Mouse (Mus musculus) embryonic facial prominence, embryonic 14.5 days (tissue): ENCODE data around the gene Clca3b. TPM values are rescaled to one million over a fixed set of nuclear protein-coding genes. Genes with fewer than 3 reads are reported as not detected.
A peak's percentile ranks its signal among the peaks of the same experiment; 100 is the strongest.
"Not testable (repeated sequence)": the region's sequence is repeated elsewhere in the genome, so short reads cannot be mapped to it uniquely, and the experiment has no call there.

ENCODE experiments used
- ATAC-seq: fragments of 200-750 bp; cut with Nextera tagmentation; 2 replicates; pipeline ENCODE4 v1.8.0; 2017; ENCODE audit warnings: low read depth, moderate number of reproducible peaks, moderate TSS enrichment
- DNase-seq: peaks from one replicate; pipeline ENCODE4 v3.0.0-alpha.2; 2015; ENCODE audit warnings: low spot score
- H3K27ac ChIP-seq: fragments of 300-500 bp; sonication (generic); replicated peaks from 2 replicates; pipeline ENCODE4 v1.5.1; 2014; ENCODE audit warnings: low read depth, mild to moderate bottlenecking, low read length, moderate library complexity
- H3K27me3 ChIP-seq: fragments of 300-500 bp; sonication (generic); replicated peaks from 2 replicates; pipeline ENCODE4 v1.6.1; 2014; ENCODE audit warnings: low read length; ENCODE audit not compliant: control insufficient read depth, insufficient read depth
- H3K36me3 ChIP-seq: fragments of 300-500 bp; sonication (generic); 2 replicates; pipeline ENCODE4 v1.6.1; 2014; ENCODE audit warnings: low read length, mixed read lengths; ENCODE audit not compliant: control insufficient read depth, insufficient read depth
- H3K4me1 ChIP-seq: fragments of 300-500 bp; sonication (generic); 2 replicates; pipeline ENCODE4 v1.6.1; 2014; ENCODE audit warnings: antibody characterized with exemption, low read length; ENCODE audit not compliant: control insufficient read depth, insufficient read depth
- H3K4me2 ChIP-seq: fragments of 300-500 bp; sonication (generic); 2 replicates; pipeline ENCODE4 v1.6.1; 2014; ENCODE audit warnings: low read depth, mild to moderate bottlenecking, low read length, moderate library complexity, mixed read lengths
- H3K4me3 ChIP-seq: fragments of 300-500 bp; sonication (generic); 2 replicates; pipeline ENCODE4 v1.5.1; 2014; ENCODE audit warnings: low read depth, mild to moderate bottlenecking, low read length
- H3K9ac ChIP-seq: fragments of 300-500 bp; sonication (generic); 2 replicates; pipeline ENCODE4 v1.6.1; 2014; ENCODE audit warnings: low read depth, mild to moderate bottlenecking, low read length, moderate library complexity, mixed read lengths
- H3K9me3 ChIP-seq: fragments of 300-500 bp; sonication (generic); 2 replicates; pipeline ENCODE4 v1.6.1; 2016; ENCODE audit warnings: low read length; ENCODE audit not compliant: control insufficient read depth
- WGBS: fragments of 180-500 bp; shearing (Covaris S2); extraction: QIAGEN DNeasy Blood & Tissue Kit; methylation state at CpG from one replicate; pipeline ENCODE4 v1.1.7; 2014; 5-methylcytosine and 5-hydroxymethylcytosine counted together
- polyA plus RNA-seq: library from polyadenylated mRNA; unstranded; fragments of >200 nt; fragmentation: Nextera tagmentation; extraction: Ambion mirVana; gene quantifications from 2 replicates; pipeline ENCODE4 v1.2.1, GENCODE M21; 2014

Gene Clca3b
- polyA plus RNA-seq = 0.20 and 0.28 TPM in 2 replicates

DNA sequence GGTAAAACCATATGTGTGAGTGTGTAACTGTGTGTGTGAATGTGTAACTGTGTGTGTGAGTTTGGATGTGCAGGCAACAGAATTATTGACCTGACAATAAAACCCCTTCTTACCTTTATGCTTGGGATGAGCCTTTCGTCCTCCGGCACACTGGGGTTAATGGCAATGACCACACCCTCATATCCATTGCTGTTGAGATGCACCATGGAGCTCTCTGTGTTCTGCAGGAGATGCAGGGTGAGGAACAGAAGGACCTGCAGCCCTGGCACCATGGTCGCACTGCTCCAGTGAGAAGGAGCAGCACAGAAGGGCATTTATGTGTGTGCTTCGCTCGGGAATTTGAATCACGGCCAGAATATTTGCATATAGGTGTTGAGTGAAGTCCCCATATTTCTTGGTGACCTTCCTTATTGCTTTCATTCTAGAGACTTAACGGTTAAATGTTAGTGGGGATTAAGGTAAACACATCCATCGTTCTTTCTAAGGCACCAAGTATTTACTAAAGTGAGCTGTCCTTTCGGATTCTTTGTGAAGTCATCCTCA, at the start of gene Clca3b:
Gene Clca3b (minus strand): TSS at position 344 of the 543 bp plus-strand sequence.
- not testable (repeated sequence) for H3K4me3 ChIP-seq, H3K27me3 ChIP-seq, ATAC-seq, H3K36me3 ChIP-seq, H3K27ac ChIP-seq, H3K4me1 ChIP-seq, H3K9ac ChIP-seq, H3K4me2 ChIP-seq, DNase-seq, H3K9me3 ChIP-seq
- 79% methylated on average over 8 of the region's 9 CpGs for WGBS

DNA sequence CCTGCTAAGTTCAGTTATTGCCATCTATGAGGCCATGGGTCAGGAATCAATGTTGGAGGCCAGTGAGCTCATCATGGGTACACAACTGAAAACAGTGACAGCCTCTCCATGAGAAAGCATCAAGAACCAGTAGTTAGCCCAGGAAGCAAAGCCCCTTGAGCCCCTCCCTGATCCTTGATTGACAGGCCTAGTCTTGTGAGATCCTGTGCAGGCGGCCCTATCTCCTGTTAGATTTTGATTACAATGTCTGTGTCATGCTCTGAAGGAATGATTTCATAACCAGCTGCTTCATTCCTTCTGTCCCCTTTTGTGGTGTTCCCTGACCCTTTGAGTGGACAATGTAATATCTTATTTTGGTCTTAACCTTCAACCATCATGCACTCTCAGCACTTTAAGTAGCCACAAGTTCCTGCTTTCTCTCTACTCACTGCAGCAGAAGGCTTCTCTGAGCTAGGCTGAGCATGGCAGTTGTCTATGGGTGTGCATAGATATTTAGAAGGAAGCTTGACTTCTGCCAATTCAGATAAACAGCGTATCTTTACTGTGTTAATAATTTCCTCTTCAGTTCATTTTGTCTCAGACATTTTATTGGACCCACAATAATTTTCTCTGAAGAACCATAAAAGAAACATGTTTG, 48.0 kb upstream of the Clca3b start:
- ATAC-seq = no peak
- DNase-seq = no peak
- no peak overlapping the region for H3K4me2 ChIP-seq
- no peak overlapping the region for H3K9ac ChIP-seq
- H3K36me3 ChIP-seq = no peaks in the 10 kb centered on the region
- no peak overlapping the region for H3K4me3 ChIP-seq
- H3K9me3 ChIP-seq = no peaks in the 10 kb centered on the region
- no peak overlapping the region for H3K27ac ChIP-seq
- no peaks in the 10 kb centered on the region for H3K4me1 ChIP-seq
- no peaks in the 10 kb centered on the region for H3K27me3 ChIP-seq
- WGBS = 85% methylated on average over 2 of the region's 2 CpGs

DNA sequence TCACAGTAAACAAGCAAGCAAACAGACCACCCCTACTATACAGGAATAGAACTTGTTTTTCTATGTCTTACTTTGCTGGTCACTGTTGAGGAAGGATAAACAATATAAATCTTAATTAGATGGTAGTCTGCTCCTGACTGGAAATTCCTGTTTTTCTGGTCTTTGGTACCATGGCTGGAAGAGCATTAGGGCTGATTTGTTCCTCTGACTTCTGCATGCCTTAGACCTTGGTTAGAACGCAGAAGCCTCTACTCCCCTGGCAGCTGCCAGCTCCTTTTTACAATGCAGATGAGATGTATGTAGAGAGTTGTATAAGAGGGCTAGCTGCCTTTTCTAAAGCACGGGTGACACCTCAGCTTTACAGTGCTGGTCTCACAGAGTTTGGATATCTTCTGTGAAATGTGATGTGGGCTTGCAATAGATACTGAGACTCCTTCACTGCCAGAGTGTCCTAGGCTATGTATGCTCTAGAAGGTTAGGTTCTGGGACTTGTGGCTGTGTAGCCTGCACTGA, 41.1 kb upstream of the Clca3b start:
- H3K9ac ChIP-seq = no peak overlapping the region
- no peaks in the 10 kb centered on the region for H3K27me3 ChIP-seq
- 61% methylated on average over 2 of the region's 2 CpGs for WGBS
- H3K9me3 ChIP-seq = no peaks in the 10 kb centered on the region
- no peaks in the 10 kb centered on the region for H3K36me3 ChIP-seq
- ATAC-seq (no peak; the same call in 1 of the 2 replicates), DNase-seq (peak; percentile 11)
- H3K4me3 ChIP-seq = no peak overlapping the region
- H3K4me1 ChIP-seq = no peaks in the 10 kb centered on the region
- no peak overlapping the region for H3K4me2 ChIP-seq
- H3K27ac ChIP-seq = no peak overlapping the region

DNA sequence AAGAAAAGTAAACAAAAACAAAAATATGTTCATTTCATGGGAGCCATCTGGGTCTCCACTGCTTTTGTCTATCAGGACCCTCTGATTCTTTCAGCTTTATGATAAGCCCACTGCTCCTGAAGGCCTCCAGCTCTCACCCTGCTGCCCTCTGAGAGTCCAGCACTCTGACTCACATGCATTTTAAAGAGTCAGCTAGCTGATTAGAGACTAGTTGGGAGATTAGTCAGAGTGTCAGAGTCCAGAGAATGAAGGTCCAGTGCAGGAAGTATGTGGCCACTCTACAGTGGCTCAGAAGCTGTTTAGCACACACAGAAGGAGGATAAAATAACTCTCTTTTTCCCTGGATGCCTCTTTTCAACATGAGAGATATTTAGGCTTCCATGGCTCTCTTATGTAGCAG, 37.8 kb upstream of the Clca3b start:
- Histone ChIP-seq H3K4me1 (no peaks in the 10 kb centered on the region), H3K27me3 (no peaks in the 10 kb centered on the region), H3K4me2 (no peak overlapping the region), H3K27ac (no peak overlapping the region), H3K36me3 (no peaks in the 10 kb centered on the region), H3K9ac (no peak overlapping the region), H3K4me3 (no peak overlapping the region), H3K9me3 (no peaks in the 10 kb centered on the region)
- ATAC-seq (no peak), DNase-seq (no peak)

DNA sequence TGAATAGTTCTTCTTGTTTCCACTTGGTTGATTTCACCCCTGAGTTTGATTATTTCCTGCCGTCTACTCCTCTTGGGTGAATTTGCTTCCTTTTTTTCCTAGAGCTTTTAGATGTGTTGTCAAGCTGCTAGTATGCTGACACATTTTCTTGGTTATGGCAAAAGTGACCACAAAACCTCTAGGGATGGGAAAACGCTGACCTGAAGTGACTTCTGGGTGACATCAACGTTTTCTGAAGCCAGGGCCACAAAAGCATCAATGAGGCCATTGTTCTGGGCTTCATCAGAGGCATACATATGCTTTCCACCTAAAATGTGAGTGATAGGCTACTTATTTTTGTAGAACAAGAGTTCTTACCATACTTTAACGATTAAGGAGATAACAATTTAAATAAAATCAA, 22.9 kb upstream of the Clca3b start:
- DNase-seq, H3K27me3 ChIP-seq, H3K36me3 ChIP-seq, H3K9me3 ChIP-seq, H3K4me1 ChIP-seq, H3K4me3 ChIP-seq, H3K9ac ChIP-seq, H3K4me2 ChIP-seq, H3K27ac ChIP-seq, ATAC-seq: not testable (repeated sequence)
- WGBS = 29% methylated on average over 4 of the region's 4 CpGs

DNA sequence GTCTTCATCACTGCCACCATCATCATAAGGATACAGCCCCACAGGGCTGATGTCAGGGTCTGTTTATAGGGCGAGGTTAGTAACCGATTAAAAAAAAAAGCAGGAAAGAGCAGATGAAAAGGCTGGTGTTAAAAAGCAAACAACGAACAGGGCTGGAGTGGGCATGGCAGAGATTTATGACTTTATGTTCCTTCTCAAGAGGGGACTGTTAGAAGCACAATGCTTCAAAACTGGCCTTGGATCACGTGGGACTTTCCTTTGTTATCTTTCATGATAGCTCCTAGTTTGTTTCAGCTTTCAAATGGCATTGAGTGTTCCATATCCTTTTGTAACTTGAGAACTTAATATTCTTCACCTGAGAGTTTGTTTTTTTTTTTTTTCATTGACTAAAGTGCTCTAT, 427 bp upstream of the Clca3b start:
- Histone ChIP-seq H3K27me3 (no peaks in the 10 kb centered on the region), H3K4me1 (no peaks in the 10 kb centered on the region), H3K4me2 (no peak overlapping the region), H3K4me3 (no peak overlapping the region), H3K36me3 (no peaks in the 10 kb centered on the region), H3K27ac (no peak overlapping the region), H3K9ac (no peak overlapping the region), H3K9me3 (no peaks in the 10 kb centered on the region)
- no peak for DNase-seq
- ATAC-seq = no peak
- 69% methylated on average over 4 of the region's 4 CpGs for WGBS

DNA sequence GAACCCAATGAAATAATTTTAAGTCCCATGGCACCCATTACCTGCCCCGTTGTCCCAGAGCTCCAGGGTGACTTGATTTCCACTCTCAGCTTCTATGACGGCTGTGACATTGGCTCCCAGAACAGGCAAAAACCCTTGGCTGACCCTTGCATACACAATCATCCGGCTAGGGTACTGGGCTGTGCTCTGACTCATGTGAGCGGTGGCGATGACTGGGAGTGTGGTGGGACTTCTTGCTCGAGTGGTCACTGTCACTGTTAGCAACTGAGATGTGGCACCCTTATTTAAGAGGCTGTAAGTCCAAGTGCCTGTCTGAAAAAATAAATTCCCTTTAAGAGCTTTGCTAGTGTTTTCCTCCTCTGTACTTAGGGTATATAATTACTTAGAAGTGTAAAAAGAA, 21.9 kb downstream of the Clca3b start:
- Histone ChIP-seq H3K36me3 (no peaks in the 10 kb centered on the region), H3K4me3 (no peak overlapping the region), H3K4me1 (no peaks in the 10 kb centered on the region), H3K27ac (no peak overlapping the region), H3K9ac (no peak overlapping the region), H3K9me3 (no peaks in the 10 kb centered on the region), H3K27me3 (no peaks in the 10 kb centered on the region), H3K4me2 (no peak overlapping the region)
- DNase-seq = no peak
- no peak for ATAC-seq
- WGBS = 76% methylated on average over 6 of the region's 6 CpGs

DNA sequence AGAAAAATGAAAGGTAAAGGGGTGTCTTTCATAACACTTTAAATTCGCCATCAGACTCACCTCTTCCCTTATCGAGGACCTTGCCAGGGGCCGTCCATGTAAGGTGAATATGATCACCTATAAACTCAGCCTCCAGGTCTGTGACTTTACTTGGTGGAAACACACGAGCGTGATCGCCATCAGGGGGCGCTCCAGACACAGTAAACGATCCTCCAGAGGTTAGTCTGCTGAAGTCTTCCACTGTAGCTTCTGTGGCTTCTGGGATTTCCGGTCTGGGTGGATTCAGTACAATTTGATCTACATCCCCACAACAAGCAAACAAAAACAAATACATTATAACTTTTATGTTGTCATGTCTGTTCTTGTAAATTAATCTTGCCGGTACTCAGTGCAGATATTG, 24.0 kb downstream of the Clca3b start:
- ATAC-seq = peak; percentile 75; the same call in 1 of the 2 replicates
- 13% methylated on average over 10 of the region's 10 CpGs for WGBS
- Histone ChIP-seq H3K36me3 (no peaks in the 10 kb centered on the region), H3K4me3 (no peak overlapping the region), H3K9me3 (no peaks in the 10 kb centered on the region), H3K27me3 (no peaks in the 10 kb centered on the region), H3K4me2 (no peak overlapping the region), H3K4me1 (no peaks in the 10 kb centered on the region), H3K27ac (no peak overlapping the region), H3K9ac (no peak overlapping the region)
- DNase-seq = peak; percentile 88

DNA sequence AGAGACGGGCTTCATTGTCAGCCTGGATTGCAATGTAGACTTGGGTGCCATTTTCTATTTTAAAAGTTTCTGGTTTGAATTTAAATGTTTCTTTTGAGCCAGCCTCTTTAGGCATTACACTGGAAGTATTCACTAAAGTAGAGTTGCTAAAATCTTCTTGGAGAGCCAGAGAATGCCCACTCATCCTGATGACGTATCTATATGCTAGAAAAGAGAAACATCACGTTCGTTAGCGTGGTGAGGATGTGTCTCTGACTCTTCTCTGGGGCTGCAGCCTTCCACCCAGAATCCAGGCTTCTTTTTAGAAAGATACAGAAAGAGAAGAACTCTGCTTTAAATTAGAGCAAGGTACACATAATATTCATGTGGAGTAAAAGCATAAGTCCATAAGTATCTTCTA, 25.8 kb downstream of the Clca3b start:
- Histone ChIP-seq H3K4me1 (no peaks in the 10 kb centered on the region), H3K4me3 (no peak overlapping the region), H3K27me3 (no peaks in the 10 kb centered on the region), H3K27ac (no peak overlapping the region), H3K4me2 (no peak overlapping the region), H3K9me3 (no peaks in the 10 kb centered on the region), H3K9ac (no peak overlapping the region), H3K36me3 (no peaks in the 10 kb centered on the region)
- WGBS = 76% methylated on average over 5 of the region's 5 CpGs
- no peak for ATAC-seq
- no peak for DNase-seq
